Mouse (Mus musculus): ENCODE measurements around the gene Zer1.

Zer1 gene

DNA sequence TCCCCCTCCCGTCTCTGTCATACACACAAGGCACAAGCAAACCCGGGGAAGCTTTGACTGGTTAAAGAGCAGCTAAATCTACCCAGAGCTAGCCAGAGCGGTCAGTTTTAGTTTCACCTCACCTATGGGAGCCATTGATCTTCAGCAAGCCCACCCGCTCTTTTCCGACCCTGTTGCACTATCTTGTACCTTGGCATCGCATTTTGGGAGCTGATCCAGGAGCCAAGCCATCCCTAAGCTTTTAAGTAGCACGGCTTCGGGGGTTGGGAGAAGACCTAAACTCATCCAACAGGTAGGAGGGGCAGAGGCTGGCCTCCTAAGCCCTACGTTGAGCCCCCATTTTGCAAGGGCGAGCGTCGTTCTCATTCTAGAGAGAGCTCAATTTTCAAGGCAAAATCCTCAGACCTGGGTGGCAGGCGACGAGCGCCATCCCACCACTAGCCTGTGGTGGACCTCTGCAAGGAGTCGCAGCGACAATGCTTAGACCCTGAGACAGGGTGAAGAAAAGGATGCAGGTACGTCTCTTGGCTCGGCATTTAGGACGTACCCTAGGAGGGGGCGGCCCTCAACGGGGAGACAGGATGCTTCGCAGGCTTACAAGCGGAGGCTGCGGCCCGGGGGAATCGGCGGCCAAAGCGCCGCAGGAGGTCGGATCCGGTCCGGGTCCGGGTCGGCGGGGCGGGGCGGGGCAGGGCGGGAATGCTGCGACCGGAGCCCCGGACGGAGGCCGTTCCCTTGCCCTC, 485 bp downstream of the Zer1 start:
- peak; percentile 15 for DNase-seq

DNA sequence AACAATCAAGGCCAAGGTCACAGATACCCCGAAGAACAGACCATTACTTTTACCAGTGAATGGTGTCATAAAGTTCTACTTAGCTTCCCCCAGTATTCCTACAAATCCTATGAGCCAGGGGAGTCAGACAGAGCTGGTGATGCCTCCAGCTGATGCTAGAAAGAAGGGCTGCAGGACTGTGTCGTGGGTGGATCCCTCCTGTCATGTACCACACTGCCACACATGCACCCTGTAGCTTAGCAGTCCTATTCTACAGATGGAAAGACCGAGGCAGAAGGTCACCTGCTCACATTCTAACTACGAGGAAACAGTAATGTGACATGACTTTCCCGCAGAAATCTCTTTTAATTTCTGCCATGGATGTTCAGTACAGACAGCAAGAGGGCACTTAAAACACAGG, 1.6 kb downstream of the Zer1 start:
- DNase-seq, result no peak

DNA sequence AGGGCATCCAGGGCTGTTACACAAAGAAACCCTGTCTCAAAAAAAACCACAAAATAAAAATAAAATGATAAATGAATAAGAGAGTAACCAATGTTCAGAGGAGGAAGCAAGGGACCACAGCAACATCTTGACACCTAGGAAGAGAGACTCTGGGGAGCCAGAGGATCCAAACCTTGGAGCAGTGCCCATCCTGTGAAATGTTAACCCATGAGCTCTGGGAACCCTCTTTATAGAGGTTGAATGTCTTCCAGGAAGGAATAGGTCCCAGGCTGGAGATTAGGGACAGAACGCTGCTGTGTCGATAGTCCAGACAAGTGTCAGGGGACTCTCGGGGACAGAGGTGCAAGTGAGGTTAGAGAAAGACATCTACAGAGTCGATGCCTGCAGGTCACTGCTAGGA, 4.1 kb downstream of the Zer1 start:
- no peak for DNase-seq

DNA sequence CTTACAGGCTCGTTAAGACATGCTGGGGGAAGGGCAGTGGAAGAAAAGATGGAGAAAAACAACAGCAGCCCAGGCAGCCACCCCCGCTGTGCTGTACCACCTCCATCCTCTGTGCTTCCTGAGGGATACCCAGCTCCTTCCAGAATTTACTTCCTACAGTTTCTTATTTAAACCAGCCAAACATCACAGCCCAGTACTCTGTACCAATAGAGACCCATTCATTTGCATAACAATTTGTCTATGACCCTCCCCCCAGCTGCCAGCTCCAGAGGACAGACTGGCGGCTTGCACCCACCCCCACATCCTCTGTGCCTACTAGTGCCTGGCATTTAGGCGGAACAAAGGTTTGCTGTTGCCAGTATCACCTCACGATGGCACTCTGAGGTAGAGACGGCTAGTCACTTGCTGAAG, 4.7 kb downstream of the Zer1 start:
- DNase-seq, result no peak

DNA sequence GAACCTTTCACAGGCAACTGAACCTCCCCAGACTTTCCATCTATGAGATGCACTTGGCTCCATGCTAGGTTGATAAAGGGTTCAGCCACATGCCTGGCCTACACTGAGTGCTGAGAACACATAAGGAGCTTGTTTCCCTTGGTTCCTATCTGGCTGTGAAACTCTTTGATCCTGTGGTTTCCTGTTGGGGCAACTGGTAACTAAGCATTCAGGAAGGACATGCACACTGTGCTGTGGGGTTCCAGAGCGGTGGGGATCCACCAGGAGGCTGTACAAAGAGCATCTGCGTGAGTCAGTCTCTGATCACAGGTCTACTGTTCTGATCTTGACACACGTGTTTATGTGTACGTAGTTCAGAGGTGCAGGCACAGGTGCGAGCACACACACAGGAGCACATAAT, 11.8 kb downstream of the Zer1 start:
- DNase-seq, result no peak

DNA sequence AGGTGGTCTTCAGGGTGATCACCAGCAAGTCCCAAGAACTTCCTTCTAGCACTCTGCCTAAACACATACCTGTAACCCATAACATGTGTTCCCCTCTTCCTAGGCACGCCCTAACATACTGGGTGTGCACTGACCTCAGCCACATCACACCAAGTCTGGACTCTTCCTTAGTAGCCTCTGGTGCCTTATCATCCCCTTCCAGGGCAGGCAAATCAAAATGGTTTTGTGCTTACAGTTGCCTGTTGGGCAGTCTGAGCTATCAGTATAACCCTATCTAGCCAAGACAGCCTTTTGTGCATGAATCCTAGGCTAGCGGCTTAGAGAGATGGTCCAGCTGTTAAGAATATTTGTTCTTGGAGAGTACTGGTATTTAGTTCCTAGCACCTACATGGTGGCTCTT, 12.9 kb downstream of the Zer1 start:
- no peak for DNase-seq

DNA sequence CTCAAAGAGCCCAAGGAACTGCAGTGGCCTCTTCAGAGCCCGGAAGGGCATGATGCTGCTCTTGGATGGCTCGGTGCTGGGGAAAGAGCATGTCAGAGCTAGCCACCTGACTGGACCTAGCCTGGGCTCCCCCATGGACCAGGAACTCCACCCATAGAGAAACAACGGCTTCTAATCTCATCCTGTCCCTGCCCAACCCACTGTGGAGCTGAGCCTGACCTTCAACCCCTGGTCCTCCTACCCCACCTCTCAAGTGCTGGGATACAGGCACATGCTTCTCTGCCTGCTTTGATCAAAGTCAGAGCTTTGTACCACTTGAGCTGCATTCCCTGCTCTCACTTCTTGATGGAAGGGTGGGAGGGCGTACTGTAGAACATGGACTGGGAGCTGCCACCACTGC, 16.1 kb downstream of the Zer1 start:
- DNase-seq, result no peak

DNA sequence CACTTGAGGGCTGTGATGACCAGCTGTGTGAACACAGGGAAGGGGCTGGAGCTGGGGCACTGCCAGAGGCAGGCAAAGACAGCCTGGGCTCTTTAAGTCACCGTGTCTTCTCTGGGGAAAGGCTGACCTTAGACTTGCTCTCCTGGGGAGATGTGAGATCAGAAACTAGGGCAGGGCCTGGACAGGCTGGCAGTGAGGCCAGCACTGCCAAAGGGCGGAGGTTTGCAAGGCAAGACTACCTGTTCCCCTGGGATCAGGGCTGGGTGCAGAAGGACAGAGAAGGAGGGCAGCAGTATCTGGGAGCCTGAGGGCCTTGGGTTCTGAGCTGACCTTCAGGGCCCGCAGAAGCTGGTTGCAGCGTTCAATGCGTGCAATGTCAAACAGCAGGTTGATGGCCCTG, 16.7 kb downstream of the Zer1 start:
- no peak for DNase-seq

DNA sequence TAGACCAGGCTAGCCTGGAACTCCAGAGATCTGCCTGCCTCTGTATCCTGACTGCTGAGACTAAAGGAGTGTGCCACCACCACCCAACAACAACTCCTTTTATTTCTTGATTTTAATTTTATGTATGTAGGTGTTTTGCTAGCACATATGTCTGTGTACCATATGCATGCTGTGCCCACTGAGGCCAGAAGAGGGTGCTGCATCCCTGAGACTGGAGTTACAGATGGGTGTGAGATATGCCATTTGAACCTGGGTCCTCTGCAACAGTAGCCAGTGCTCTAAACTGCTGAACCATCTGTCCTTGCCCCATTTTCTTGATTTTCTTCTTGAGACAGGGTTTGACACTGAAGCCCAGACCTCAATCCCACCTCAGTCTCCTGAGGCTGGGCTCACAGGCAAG, 18.0 kb downstream of the Zer1 start:
- DNase-seq, result peak; percentile 64

DNA sequence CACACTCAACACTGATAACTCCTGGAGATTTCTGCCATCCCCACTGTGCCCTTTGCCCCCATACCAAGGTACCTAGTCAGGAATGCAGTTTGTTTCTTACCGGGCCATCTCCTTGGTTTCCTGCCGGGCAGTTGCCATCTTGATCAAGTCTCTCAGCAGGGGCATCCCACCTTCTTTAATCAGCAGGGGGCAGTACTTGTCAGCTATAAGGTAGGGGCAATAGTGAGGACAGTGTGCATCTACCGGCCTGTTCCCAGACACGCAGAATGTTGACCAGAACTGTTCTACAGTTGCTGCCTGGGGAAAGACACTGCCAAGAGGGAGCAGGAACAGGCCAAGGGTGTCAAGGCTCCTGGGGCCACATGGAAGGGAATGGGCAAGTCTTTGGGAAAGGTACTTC, 24.2 kb downstream of the Zer1 start:
- no peak for DNase-seq

DNA sequence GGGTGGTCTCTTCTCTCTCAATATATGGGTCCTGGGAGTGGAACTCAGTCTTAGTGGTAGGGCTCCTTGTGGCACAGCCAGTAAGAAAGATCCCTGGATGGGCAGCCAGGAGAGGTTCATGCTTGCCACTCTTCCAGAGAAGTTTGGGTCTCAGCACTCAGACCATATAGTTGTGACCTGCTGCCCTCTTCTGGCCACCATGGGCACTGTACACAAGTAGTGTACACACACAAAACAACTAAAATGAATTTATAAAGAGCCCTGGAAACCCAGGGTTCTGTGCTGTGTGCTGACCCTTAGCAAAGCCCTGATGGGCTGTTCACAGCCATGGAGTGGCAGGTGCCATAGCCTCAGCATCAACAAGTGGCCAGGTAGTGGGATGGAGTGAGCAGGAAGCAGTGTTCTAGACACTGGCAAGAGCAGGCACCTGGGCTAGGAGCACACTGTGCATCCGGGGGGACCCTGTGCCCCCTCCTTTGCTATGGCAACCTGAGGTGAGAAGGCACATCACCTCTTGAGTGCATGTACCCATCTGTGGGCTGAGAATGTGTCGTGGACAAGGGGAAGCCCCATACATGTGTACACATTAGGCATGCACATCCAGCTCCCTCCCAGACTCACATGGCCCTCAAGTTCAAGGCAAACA, 28.4 kb downstream of the Zer1 start:
- peak; percentile 73 for DNase-seq

DNA sequence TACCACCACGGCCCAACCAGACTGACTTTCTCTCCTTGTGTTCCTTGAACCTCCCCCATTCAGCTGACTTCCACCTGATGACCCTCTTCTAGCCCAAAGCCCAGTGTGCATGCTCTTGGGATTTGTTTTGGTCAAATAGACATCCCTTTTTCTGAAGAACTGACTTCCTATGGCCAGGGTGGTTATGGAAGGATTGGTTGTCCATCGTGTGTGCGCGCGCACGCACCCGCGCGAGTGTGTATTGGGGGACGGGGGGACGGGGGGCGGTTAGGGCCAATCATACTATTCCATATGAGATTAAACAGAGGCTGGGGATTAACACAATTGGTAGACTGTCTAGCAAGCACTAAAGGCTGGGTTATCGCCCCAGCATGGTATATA, 30.2 kb downstream of the Zer1 start:
- no peak for DNase-seq

DNA sequence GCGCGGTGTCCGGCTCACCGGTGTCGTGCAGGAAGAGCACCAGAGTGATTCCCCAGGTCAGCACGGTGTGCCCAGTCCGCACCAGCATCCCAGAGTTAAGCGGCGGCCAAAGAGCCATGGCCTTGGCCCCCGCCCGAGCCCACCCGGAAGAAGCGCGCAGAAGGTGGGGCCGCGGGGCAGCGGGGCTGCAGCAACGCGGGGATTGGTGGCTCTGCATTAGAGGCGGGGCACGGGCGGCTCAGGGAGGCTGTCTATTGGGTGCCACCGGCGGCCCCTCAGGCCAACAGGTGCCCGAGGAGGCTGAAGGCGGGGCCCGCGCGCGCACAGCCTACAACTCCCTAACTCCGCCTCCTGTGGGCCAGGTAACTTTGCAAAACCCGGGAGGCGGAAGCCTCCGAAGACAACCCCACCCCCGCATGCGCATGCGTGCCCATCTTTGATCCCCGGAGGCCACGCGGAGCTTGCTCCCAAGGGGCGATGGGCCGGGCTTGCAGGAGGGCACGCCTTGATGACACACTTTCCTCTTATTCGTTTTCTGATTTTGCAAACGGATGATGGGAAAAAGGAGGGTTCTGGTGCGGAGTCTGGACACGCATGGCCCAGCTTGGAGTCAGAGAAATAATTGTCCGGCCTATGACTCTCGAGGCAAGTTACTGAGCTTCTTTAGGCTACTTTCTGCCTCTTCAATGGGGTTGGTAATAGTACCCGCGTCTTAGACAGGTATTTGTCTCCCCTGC, 30.7 kb downstream of the Zer1 start, which contains the start of gene Zdhhc12:
Gene Zdhhc12 (minus strand): TSS at position 178 of the 737 bp plus-strand sequence.
- peak; percentile 97 for DNase-seq

DNA sequence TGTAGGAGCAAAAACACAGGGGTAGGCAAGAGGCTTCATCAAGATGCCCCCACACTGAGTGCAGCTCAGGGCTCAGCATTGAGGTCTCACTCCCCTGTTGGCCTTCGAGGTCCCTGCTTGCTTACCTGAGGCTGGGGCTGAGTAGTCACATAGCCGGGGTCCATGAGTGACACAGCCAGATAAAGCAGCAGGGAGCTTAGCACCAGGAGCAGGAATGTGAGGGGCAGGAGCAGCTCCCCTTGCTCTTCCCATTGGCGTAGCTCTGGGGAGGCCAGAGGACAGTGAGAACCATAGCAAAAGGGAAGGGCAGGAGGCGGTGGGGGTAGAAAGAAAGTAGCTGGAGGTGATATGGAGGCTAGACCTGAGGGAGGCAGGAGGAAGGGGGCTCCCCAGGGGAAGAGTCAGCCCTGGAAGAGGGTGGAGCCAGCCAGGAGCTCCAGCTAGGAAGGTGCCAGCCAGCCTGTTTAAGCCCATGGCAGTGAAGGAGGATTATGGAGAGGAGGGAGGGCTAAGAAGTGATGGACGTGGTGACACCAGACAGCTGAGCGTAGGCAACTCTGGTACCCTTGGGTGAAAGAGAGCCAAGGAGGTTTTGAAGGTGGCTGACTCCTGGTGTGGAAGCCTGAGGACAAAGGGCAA, 32.0 kb downstream of the Zer1 start:
- no peak for DNase-seq

DNA sequence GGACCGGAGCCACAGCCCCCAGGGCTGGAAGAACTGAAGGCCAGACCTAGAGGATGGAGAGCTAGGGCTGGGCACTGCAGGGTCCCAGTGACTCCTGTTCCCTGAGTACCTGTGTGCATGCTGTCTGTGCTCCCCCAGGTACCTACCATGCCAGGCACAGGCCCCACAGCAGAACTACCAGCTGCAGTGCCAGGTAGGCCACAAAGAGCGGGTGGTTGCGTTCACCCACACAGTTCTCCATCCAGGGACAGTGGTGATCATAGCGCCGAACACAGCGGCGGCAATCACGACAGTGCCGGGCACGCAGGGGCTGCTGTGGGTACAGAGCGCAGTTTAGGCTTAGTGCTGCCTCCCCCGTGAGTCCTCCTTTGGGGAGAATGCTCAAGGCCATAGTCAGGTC, 32.9 kb downstream of the Zer1 start:
- no peak for DNase-seq

DNA sequence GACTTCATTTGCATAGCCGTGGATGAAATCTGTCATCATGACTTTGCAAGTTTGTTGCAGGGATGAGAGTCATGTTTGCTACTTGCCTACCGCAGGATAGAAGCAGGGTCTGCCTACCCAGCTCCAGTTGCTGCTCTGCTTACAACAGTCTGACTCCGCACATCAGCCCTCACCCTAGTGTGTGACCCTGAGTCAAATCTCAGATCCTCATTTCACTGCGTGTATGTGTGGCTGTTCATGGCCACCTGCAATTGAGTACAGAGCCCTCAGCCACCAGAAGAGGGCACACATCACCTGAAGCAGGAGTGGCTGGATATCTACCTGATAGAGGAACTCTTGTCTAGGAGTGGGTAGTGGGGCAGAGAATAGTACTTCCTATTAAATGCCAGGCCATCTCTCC, 37.1 kb downstream of the Zer1 start:
- no peak for DNase-seq

DNA sequence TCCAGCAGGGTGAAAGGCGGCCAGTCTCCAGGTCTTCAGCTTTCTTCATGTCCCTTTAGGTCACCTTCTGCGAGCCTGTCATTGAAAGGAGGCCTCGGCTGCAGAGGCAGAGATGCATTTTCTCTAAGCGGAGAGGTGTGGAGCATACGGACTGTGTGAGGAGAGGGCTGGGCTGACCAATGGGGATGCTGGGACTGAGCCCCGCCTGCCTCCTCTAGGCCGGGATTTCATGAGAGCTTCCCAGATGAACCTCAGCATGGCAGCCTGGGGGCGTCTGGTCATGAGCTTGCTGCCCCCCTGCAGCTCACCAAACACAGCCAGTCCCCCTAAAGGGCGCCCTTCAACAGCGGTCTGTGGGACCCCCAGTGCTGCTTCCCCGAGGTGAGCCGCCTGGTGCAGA, 39.8 kb downstream of the Zer1 start:
- no peak for DNase-seq

DNA sequence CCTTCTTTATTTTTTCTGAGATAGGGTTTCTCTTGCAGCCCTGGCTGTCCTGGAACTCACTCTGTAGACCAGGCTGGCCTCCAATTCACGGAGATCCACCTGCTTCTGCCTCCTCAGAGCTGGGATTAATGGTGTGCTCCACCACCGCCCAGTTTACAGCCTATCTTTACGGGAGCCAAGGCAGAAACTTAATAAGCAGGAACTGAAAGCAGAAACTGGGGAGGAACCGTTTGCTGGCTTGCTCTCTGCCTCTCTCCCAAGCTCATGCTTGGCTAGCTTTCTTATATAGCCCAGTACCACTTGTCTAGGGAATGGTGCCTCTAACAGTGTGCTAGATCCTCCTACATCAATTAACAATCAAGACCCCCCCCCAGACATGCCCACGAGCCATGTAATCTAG, 40.3 kb downstream of the Zer1 start:
- DNase-seq, result no peak

DNA sequence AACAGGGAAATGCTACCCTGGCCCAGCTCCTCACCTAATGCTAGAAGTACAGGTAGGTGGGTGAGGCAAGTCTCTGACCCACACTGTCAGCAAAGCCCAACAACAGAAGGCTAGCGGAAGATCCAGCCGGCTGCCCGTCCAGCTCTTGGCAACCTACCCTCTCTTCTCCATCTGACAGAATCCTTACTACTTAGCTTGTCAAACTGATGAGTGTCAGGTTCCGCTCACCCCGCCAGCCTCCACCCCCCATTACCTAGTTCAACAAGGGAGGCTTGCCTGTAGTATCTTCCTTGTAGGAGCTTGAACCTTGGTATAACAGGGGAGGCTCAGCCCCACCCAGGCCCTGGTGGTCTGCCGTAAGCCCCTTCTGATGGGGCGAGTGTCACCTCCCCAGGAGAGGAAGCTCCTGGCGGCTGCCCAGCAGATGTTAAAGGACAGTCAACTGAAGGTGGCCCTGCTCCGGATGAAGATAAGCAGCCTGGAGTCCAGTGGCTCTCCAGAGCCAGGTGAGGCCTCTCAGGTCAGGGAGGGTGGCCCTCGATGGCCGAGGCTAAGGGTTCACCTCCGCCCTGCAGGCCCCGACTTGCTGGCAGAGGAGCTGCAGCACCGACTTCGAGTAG, 44.1 kb downstream of the Zer1 start:
- no peak for DNase-seq

DNA sequence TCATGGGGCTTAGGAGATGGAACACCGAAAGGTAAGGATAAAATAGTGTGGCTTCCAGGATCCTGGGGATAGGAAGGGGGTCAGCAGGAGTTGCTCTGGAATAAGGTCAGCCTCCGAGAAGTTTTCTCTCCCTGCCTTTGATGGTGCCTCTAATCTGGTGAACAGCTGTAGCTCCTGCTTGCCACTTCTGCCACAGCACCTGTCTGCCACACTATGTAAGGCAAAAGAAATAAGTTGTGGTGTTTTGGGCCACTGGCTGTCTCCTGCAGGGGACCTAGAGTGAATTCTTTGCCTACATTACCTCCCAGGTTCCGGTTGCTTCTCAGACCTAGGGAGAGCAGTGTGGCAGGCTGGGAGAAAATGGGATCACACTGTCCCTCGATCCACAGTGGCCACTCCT, 45.6 kb downstream of the Zer1 start:
- DNase-seq, result no peak

DNA sequence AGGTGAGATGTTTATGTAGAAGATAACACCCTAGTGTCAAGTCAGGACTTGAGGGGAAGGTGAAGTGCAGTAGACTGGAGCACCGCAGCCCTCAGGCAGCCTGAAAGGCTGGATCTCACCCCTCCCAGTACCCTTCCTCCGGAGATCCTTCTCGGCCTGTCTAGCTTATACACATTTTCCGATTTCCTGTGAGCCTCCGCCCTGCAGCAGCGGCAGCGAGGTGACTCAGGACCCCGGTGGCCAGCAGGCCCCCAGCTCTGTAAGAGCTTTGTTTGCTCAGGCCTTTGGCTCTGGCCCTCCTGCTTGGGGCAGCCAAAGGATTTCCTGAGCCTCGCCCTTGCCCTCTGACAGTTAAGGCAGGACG, 46.1 kb downstream of the Zer1 start:
- peak; percentile 59 for DNase-seq

DNA sequence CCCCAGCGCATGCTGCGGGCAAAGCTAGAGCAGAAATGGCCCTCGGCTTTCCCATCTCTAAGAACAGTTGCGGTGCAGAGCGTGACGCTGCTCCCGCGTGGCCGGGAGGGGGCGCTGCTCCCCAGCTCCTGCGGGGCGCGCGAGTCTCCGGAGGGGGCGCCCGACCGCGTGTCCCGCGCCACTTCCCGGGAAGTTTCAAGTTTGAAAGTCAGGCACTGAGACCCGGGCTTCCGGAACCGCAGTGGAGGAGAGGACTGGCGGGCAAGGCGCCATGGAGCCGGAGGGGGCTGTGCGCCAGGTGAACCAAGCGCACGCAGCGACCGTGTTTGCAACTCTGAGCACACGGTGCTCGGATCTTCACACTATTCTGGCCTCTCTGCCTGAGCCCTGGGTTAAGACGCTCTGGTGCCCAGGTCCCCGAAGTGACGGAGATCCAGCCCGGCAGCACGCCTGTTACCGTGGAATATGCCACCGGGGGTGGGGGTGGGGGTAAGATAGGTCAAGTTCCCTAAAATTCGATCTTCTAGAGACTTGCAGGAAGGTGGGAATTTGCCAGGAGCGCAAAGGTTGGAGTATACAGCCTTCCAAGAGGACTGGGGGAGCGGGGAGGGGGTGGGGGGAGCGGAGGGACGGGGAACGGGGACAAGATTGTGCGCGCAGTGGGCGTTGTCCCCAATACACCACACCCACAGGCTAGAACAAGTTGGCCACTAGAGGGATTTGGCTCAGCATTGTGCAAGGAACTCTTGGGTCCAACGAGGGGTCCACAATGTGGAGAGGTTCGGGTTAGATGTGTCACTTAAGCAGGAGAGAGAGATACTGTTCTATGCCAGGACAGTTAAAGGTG, 46.7 kb downstream of the Zer1 start, which contains the start of gene Pkn3:
Gene Pkn3 (plus strand): TSS at position 183 of the 847 bp plus-strand sequence.
- DNase-seq, result peak; percentile 92

Measured in lung, postnatal 10 days (tissue).